Mouse (Mus musculus) kidney, embryonic 16.5 days (tissue): Measurements from ENCODE around the gene Ddx3x. TPM values are rescaled to one million over a fixed set of nuclear protein-coding genes. Genes with fewer than 3 reads are reported as not detected.

Experiments used
- ATAC-seq: fragments of 200-750 bp; cut with Nextera tagmentation; 2 replicates; pipeline ENCODE4 v1.8.0; 2017; ENCODE audit warnings: moderate TSS enrichment; ENCODE audit not compliant: low FRiP score, low TSS enrichment
- H3K27ac ChIP-seq: fragments of 300-500 bp; sonication (generic); 2 replicates; pipeline ENCODE4 v1.5.1; 2014; ENCODE audit warnings: low read length
- H3K27me3 ChIP-seq: fragments of 300-500 bp; sonication (generic); 2 replicates; pipeline ENCODE4 v1.6.1; 2014; ENCODE audit warnings: low read length, control low read depth, mixed read lengths; ENCODE audit not compliant: insufficient read depth
- H3K36me3 ChIP-seq: fragments of 300-500 bp; sonication (generic); 2 replicates; pipeline ENCODE4 v1.6.1; 2014; ENCODE audit warnings: low read length, control low read depth, mixed read lengths; ENCODE audit not compliant: insufficient read depth
- H3K4me1 ChIP-seq: fragments of 300-500 bp; sonication (generic); 2 replicates; pipeline ENCODE4 v1.6.1; 2014; ENCODE audit warnings: low read length, control low read depth, mixed read lengths; ENCODE audit not compliant: insufficient read depth
- H3K4me2 ChIP-seq: fragments of 300-500 bp; sonication (generic); replicated peaks from 2 replicates; pipeline ENCODE4 v1.6.1; 2014; ENCODE audit warnings: low read depth, low read length
- H3K4me3 ChIP-seq: fragments of 300-500 bp; sonication (generic); 2 replicates; pipeline ENCODE4 v1.5.1; 2014; ENCODE audit warnings: mild to moderate bottlenecking, low read length
- H3K9ac ChIP-seq: fragments of 300-500 bp; sonication (generic); replicated peaks from 2 replicates; pipeline ENCODE4 v1.6.1; 2014; ENCODE audit warnings: low read length
- H3K9me3 ChIP-seq: fragments of 300-500 bp; sonication (generic); 2 replicates; pipeline ENCODE4 v1.6.1; 2016; ENCODE audit warnings: low read length, control low read depth
- WGBS: fragments of 180-500 bp; shearing (Covaris S2); extraction: QIAGEN DNeasy Blood & Tissue Kit; methylation state at CpG from one replicate; pipeline ENCODE4 v1.1.7; 2014; 5-methylcytosine and 5-hydroxymethylcytosine counted together
- polyA plus RNA-seq: library from polyadenylated mRNA; unstranded; fragments of >200 nt; fragmentation: Nextera tagmentation; extraction: Ambion mirVana; gene quantifications from 2 replicates; pipeline ENCODE4 v1.2.1, GENCODE M21; 2015

The Ddx3x gene
- polyA plus RNA-seq, 1 experiment from 2014 or later = 128 TPM

- H3K27me3 ChIP-seq = peaks cover 14% of the 10 kb centered on the region; the same call in 1 of the 2 replicates
- H3K4me1 ChIP-seq = peaks cover 10% of the 10 kb centered on the region
- no peaks in the 10 kb centered on the region for H3K9me3 ChIP-seq
- H3K36me3 ChIP-seq = no peaks in the 10 kb centered on the region
- H3K9ac ChIP-seq = peak overlapping the region; percentile 76
- peak; percentile 97 for ATAC-seq
- WGBS = 20% methylated on average over 24 of the region's 24 CpGs
- H3K4me2 ChIP-seq = peak overlapping the region; percentile 59
- peak overlapping the region; percentile 44 for H3K4me3 ChIP-seq
- H3K27ac ChIP-seq = peak overlapping the region; percentile 99
Observed at GRCm38 (mm10) chrX:13242320-13243096, 38.3 kb upstream of the Ddx3x start.

- 26% methylated on average over 15 of the region's 15 CpGs for WGBS
- Histone ChIP-seq H3K4me1 (peaks cover 10% of the 10 kb centered on the region), H3K9me3 (no peaks in the 10 kb centered on the region), H3K9ac (peak overlapping the region; percentile 76), H3K27me3 (peaks cover 9% of the 10 kb centered on the region; the same call in 1 of the 2 replicates), H3K36me3 (no peaks in the 10 kb centered on the region), H3K4me2 (peak overlapping the region; percentile 59), H3K4me3 (peak overlapping the region; percentile 44), H3K27ac (peak overlapping the region; percentile 99)
- peak; percentile 66 for ATAC-seq
Observed at GRCm38 (mm10) chrX:13243133-13244123, 37.3 kb upstream of the Ddx3x start.

DNA sequence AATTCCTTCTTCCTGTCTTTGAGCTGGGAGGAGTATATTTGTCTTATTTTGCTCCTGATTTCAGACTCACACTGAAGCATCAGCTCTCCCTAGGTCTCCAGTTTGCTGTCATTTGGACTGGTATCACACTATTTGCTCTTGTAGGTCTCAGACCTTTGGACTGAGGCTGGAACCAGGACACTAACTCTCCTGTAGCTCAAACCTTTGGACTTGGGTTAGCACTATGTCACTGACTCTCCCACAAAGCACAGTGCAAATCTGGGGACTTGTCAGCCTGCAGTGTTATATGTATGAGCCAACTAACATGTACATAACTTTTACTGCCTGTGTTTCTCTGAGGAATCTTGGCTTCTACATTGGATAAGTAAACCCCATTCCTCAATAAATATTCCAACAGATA lies 36.2 kb upstream of the Ddx3x start:
- peaks cover 9% of the 10 kb centered on the region; the same call in 1 of the 2 replicates for H3K27me3 ChIP-seq
- H3K9ac ChIP-seq = no peak overlapping the region
- no peak for ATAC-seq
- H3K36me3 ChIP-seq = no peaks in the 10 kb centered on the region
- H3K9me3 ChIP-seq = no peaks in the 10 kb centered on the region
- peak overlapping the region; percentile 5 for H3K27ac ChIP-seq
- peaks cover 10% of the 10 kb centered on the region for H3K4me1 ChIP-seq
- H3K4me3 ChIP-seq = no peak overlapping the region
- no peak overlapping the region for H3K4me2 ChIP-seq

- Histone ChIP-seq H3K9ac (no peak overlapping the region), H3K27me3 (peaks cover 9% of the 10 kb centered on the region; the same call in 1 of the 2 replicates), H3K36me3 (no peaks in the 10 kb centered on the region), H3K4me2 (no peak overlapping the region), H3K9me3 (no peaks in the 10 kb centered on the region), H3K4me1 (peaks cover 10% of the 10 kb centered on the region), H3K4me3 (no peak overlapping the region), H3K27ac (no peak overlapping the region)
- ATAC-seq = no peak
- 48% methylated on average over 3 of the region's 3 CpGs for WGBS
Observed at GRCm38 (mm10) chrX:13245027-13245426, 35.7 kb upstream of the Ddx3x start.

- no peak for ATAC-seq
- no peaks in the 10 kb centered on the region for H3K36me3 ChIP-seq
- no peak overlapping the region for H3K4me3 ChIP-seq
- H3K4me2 ChIP-seq = no peak overlapping the region
- H3K27me3 ChIP-seq = no peaks in the 10 kb centered on the region; the same call in 1 of the 2 replicates
- no peaks in the 10 kb centered on the region for H3K9me3 ChIP-seq
- H3K9ac ChIP-seq = no peak overlapping the region
- H3K4me1 ChIP-seq = no peaks in the 10 kb centered on the region
- 82% methylated on average over 4 of the region's 4 CpGs for WGBS
- no peak overlapping the region for H3K27ac ChIP-seq
Observed at GRCm38 (mm10) chrX:13251683-13252082, 29.1 kb upstream of the Ddx3x start.

GRCm38 (mm10) chrX:13254273-13254672 lies 26.5 kb upstream of the Ddx3x start:
- Histone ChIP-seq H3K4me1 (no peaks in the 10 kb centered on the region), H3K27ac (no peak overlapping the region), H3K9me3 (no peaks in the 10 kb centered on the region), H3K4me3 (no peak overlapping the region), H3K4me2 (no peak overlapping the region), H3K27me3 (no peaks in the 10 kb centered on the region; the same call in 1 of the 2 replicates), H3K36me3 (no peaks in the 10 kb centered on the region), H3K9ac (no peak overlapping the region)
- 89% methylated on average over 3 of the region's 3 CpGs for WGBS
- no peak for ATAC-seq

DNA sequence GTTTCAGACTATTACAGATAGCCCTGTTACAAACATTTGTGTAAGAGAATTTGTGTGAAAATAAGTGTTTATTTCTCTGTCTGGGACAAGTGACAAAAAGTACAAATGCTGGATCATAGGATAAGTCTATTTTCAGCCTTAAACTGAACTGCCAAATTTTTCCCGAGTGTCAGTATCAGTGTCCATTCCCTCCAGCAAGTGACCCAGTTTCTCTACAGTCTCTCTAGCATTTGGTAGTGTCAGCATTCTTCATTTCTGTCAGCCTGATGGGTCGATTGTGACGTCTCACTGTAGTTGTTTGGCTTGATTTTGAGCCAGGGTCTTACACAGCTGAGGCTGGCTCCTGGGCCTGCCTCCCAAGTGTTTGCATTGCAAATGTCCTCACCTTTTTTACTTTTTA lies 17.4 kb upstream of the Ddx3x start:
- Histone ChIP-seq H3K4me2 (no peak overlapping the region), H3K27me3 (peaks cover 2% of the 10 kb centered on the region; the same call in 1 of the 2 replicates)
- WGBS = 62% methylated on average over 3 of the region's 3 CpGs

DNA sequence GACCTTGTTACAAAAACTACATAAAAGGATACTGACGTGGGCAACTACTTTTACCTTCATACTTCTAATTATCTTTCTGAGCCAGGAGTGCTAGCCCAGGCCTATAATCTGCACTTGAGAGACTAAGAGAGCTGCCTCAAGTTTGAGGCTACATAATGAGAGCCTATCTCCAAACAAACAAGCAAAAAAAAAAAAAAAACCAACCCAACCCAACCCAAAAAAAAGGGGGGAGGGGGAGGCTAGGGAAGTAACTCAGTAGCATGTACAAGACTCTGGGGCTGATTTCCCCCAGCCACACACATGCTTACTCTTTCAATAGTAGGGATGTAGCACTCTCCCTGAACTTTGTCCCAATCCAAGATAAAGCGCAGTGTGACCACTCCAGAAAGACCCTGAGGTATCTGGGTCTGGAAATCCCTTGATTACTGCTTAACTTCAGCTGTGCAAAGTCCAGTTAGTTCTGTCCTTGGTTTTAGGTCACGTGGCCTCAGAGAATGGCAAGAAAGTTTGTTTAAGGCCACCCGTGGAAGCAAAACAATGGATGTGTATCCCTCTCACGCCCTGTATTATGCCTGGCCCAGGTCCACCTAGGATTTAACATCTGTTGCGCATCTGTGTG lies 5.1 kb upstream of the Ddx3x start:
- Histone ChIP-seq H3K27ac (no peak overlapping the region), H3K9me3 (no peaks in the 10 kb centered on the region), H3K4me2 (no peak overlapping the region), H3K4me3 (no peak overlapping the region), H3K36me3 (no peaks in the 10 kb centered on the region), H3K27me3 (no peaks in the 10 kb centered on the region; the same call in 1 of the 2 replicates), H3K9ac (no peak overlapping the region), H3K4me1 (peaks cover 3% of the 10 kb centered on the region; the same call in 1 of the 2 replicates)
- whole genome bisulfite sequencing = 62% methylated on average over 6 of the region's 6 CpGs
- ATAC-seq = no peak

More for the DNA sequence above, 17.4 kb upstream of the Ddx3x start:
- H3K4me1 ChIP-seq = no peaks in the 10 kb centered on the region
- H3K4me3 ChIP-seq = no peak overlapping the region
- no peaks in the 10 kb centered on the region for H3K9me3 ChIP-seq
- no peaks in the 10 kb centered on the region for H3K36me3 ChIP-seq
- H3K9ac ChIP-seq = no peak overlapping the region
- ATAC-seq = no peak
- H3K27ac ChIP-seq = no peak overlapping the region

GRCm38 (mm10) chrX:13278996-13279395 lies 1.8 kb upstream of the Ddx3x start:
- Histone ChIP-seq H3K4me3 (no peak overlapping the region), H3K9me3 (no peaks in the 10 kb centered on the region), H3K9ac (no peak overlapping the region), H3K27me3 (no peaks in the 10 kb centered on the region; the same call in 1 of the 2 replicates), H3K4me2 (no peak overlapping the region), H3K4me1 (peaks cover 4% of the 10 kb centered on the region; the same call in 1 of the 2 replicates), H3K27ac (no peak overlapping the region), H3K36me3 (no peaks in the 10 kb centered on the region; the same call in 1 of the 2 replicates)
- ATAC-seq = no peak
- WGBS = 72% methylated on average over 17 of the region's 17 CpGs
